Mouse (Mus musculus) thymus, adult 2 months (tissue): ENCODE data around the gene Nectin3.

Experiments
- CTCF ChIP-seq: fragments of 200-500 bp; IDR thresholded peaks from 2 replicates; pipeline ENCODE4 v1.5.1; 2012; ENCODE audit warnings: mild to moderate bottlenecking, control low read depth, low read length, moderate library complexity, borderline replicate concordance; ENCODE audit not compliant: control insufficient read depth, poor library complexity, insufficient read depth; ENCODE audit errors: extremely low read depth
- POLR2A ChIP-seq: fragments of 200-500 bp; IDR thresholded peaks from 2 replicates; pipeline ENCODE4 v1.6.1; 2012; ENCODE audit warnings: mild to moderate bottlenecking, low read length, control low read depth, moderate library complexity; ENCODE audit not compliant: control insufficient read depth, poor library complexity, insufficient read depth; ENCODE audit errors: extremely low read depth

- TF ChIP-seq CTCF (no peak), POLR2A (no peak)
These were observed 10.8 kb downstream of the Nectin3 start for GRCm38 (mm10) chr16:46487436-46488097.
